Mouse (Mus musculus) frontal cortex, adult (tissue): ENCODE data around the gene Acot13.
A peak's percentile ranks its signal among the peaks of the same experiment; 100 is the strongest.

Experiments
- ATAC-seq: cut with Nextera tagmentation; 2 replicates; pipeline ENCODE4 v1.9.2; 2017; ENCODE audit warnings: mild to moderate bottlenecking, moderate library complexity, mixed read lengths; ENCODE audit not compliant: low TSS enrichment

Gene Acot13

GRCm38 (mm10) chr13:24830756-24831352 is 486 bp downstream of the Acot13 start:
- peak; percentile 7; the same call in 1 of the 2 replicates for ATAC-seq

GRCm38 (mm10) chr13:24826116-24826515 is 5.2 kb downstream of the Acot13 start:
- ATAC-seq, result no peak

- no peak for ATAC-seq
Observed at GRCm38 (mm10) chr13:24825587-24825986, 5.8 kb downstream of the Acot13 start.

DNA sequence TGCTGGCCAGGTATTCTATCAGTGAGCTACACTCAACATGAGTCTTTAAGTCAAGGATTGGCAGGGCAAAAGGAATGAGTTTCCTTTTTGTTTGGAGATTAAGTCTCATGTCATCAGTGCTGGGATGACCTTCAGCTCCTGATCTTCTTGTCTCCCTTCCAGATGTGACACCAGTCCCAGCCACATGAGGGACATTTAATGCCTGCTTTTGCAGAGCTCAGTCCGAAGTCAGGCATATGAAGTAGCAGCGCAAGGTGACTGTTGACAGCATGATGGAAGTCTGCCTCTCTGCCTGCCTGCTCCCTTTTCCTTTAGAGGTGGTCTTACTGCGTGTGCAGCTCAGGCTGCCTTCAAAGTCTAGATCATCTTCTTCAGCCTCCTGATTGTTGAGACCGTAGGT is 6.7 kb downstream of the Acot13 start:
- no peak for ATAC-seq

GRCm38 (mm10) chr13:24822663-24823343 is 8.5 kb downstream of the Acot13 start:
- peak; percentile 66 for ATAC-seq

DNA sequence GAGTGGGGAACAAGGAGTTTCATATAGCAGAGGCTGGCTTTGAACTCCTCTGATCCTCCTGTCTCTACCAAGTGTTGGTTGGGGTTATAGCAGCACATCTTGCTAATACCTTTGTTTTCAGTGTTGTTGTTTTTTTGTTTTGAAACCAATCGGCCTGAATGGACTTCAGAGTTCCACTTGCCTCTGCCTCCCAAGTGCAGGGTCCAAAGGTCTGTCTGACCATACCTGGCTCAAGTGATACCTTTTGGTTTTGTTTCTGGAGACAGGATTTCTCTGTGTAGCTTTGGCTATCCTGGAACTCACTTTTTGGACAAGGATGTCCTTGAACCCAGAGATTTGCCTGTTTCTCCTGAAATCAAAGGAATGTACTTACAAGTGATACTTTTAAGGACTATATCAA is 11.4 kb downstream of the Acot13 start:
- no peak for ATAC-seq

DNA sequence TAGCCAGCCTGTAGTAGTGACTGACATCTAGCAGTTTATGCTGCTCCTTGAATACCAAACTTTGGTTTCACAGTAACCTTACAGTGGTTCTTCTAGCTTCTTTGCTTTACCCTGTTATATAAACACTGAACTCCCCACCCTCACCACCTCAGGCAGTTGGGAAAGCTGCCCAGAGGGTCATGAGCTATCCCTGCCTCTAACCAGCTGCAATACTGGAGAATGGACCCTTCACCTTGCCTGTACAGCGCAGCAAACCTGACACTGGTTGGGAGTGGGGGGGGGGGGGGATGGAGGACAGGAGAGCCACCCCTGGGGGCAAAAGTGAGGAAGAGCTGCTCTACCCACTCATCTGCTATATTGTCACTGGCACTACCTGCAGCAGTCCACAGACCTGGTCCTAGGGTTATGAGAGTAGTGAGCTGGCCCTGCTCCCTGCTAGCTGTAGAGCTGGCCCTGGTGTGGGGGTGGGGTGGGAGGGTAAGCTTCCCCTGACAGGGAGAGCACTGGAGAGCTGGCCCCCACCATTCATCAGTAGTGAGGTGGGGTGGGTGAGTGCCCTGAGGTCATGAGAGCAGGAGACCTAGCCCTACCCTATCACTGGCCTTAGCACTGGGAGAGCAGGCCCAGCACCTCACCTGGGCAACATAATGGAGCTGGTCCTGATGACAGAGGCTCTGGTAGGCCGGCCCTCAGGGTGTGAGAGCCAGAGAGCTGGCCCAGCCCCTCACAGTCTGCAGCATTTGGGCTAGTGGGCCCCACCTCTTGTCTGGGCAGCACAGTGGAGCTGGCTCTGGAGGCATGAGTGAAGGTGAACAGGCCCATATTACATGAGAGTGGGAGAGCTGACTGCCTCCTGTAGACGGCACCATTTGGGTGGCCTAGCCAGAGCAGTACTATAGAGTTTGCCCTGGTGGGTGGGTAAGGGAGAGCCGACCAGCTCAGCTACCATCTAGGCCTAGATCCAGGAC is 14.9 kb downstream of the Acot13 start:
- peak; percentile 31 for ATAC-seq

DNA sequence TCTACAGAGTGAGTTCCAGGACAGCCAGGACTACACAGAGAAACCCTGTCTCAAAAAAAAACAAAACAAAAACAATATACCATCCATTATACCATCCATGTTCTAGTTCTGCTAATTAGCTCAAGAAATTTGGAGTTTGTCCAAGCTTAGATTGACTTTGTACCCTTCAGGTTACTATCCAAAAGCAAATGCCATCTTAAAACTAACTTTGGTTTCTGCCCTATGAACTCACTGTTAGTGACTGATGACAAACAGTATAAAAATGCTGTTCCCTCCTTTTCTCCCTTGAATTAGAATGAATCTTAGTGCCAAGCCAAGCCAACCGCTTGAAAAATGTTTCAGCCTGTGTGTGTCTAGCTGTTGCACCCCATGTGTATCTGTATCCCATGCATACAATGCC is 16.7 kb downstream of the Acot13 start:
- ATAC-seq, result no peak

DNA sequence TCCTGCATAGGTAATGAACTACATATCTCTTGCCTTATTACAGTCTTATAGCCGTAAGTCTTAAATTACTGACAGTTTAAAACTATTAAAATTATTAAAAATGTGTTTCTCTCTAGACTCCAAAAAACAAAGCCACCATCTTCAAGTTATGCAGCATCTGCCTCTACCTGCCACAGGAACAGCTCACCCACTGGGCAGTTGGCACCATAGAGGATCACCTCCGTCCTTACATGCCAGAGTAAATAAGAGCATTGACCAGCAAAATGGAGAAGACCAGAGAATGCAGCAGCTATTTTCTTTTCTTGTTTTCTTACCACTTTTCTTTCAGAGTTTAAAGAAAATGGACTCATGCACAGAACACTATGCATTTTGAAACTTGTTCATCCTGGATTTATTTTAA is 18.8 kb downstream of the Acot13 start:
- no peak for ATAC-seq

DNA sequence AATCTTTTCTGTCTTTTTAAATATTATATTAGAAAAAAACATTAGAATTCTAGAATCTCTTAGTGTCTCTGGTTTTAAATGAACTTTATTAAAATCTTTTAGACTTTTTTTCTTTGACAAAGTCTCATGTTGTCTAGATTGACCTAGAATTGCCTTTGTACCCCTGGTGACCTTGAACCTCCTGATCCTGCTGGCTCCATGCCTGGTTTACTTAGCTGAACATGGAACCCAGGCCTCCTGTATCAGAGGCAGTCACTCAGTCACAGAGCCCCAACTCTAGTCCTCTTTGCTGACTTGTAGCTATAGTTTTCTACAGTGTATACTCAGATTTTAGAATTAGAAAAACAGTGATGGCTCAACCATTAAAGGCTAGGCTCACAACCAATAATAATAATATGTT is 25.3 kb downstream of the Acot13 start:
- no peak for ATAC-seq

DNA sequence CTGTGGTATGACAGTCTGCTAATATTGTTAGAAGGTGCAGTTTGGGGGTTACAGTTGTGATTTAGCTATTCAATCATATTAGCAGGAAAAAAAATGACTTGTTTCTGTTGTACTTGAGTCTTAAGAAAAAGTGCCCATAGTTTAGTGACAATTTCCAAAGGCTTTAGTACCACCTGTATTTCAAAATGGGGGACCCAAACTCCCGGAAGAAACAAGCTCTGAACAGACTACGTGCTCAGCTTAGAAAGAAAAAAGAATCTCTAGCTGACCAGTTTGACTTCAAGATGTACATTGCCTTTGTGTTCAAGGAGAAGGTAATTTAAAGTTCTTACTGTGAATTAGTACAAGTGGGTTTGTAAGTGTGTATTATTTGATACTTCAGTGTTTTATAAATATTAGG is 28.1 kb downstream of the Acot13 start:
- no peak for ATAC-seq

DNA sequence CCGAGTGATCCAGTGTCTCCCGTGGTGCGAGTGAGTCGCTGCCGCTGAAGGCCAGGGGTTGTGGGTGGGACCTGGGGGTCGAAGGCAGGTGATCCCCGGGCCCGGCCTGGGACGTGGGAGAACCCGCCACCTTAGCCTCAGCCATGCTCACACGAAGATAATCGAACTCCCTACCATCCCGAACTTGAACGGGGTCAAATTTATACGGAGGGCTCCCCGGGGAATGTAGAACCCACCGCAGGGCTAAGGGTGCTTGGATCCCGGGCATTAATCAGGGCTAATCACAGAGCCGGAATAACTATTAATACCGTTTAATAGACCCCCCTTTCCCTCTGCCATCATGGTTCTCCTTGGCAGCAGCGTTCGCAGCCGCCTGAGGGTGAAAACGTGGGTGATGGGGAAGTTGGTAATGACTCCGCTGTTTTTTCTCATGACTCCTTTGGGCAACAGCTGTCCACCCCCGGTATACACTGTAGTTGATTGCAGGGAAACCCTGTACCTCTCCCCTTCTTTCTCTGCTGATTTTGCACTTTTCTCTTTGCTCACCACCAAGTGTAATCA is 29.1 kb downstream of the Acot13 start:
- no peak for ATAC-seq

DNA sequence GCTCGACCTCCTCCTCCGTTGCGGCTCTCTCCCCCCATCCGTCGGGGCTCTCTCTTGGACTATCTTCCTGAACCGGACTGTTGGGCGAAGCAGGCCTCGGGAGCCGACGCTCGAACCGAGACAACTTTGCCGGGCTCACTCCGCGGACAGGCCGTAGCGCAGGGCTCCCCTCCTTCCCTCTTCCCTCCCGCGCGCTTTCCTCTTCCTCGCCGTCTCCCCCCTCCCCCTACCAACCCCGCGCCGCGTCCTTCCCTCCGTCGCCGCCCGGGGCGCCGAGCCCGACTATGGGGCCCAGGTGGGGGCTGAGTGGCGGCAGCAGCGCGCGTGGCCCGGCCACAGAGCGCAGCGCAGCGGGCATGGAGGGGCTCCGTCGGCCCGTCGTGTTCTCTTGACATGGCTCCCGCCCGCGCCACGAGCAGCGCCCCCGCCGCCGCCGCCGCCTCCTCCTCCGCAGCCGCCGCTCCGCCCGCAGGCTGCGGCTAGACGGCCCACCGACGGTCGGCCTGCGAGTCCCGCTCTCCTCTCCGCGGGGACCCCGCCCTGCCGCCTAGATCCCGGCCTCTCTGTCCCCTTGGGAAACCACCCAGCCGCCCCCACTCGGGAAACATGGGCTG is 29.9 kb downstream of the Acot13 start, which contains the start of gene BC005537:
BC005537 (plus strand) TSS at position 350 of the 614 bp plus-strand sequence.
- ATAC-seq, result peak; percentile 32

GRCm38 (mm10) chr13:24800674-24801307 is 30.5 kb downstream of the Acot13 start:
- peak; percentile 84 for ATAC-seq

DNA sequence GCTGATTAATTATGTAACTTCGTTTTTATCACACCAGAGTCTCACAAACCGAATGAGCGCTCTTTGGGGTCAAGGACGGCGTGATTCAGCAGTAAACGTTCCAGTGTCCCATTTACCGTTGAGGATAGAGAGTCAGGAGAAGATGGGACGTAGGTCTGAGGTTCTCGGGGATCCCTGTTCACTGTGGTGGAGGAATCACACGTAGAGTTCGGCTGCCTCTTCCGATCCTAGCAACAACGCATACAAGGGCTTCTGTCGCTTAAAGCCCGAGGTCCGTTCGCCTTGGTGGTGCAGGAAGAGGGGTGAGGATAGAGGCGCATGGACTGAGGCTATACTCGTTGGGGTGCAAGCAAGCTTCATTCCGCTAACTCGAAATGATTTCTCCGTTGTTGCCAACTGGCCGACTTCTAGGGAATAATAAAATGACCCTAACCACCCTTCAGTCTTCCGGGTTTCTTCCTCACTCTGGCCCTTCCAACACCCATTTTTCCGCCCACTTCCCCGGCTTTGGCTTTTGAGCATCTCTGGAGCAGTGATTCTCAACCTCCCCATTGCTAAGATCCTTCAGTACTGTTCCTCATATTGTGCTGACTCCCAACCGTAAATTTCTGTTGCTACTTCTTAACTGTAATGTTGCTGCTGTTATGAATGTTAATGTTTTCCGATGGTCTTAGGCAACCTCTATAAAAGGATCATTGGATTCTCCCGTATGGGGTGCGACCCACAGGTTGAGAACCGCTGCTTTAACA is 31.2 kb downstream of the Acot13 start:
- ATAC-seq, result peak; percentile 42

- no peak for ATAC-seq
Observed at GRCm38 (mm10) chr13:24799378-24799777, 32.0 kb downstream of the Acot13 start.

GRCm38 (mm10) chr13:24798686-24799085 is 32.7 kb downstream of the Acot13 start:
- ATAC-seq, result no peak

DNA sequence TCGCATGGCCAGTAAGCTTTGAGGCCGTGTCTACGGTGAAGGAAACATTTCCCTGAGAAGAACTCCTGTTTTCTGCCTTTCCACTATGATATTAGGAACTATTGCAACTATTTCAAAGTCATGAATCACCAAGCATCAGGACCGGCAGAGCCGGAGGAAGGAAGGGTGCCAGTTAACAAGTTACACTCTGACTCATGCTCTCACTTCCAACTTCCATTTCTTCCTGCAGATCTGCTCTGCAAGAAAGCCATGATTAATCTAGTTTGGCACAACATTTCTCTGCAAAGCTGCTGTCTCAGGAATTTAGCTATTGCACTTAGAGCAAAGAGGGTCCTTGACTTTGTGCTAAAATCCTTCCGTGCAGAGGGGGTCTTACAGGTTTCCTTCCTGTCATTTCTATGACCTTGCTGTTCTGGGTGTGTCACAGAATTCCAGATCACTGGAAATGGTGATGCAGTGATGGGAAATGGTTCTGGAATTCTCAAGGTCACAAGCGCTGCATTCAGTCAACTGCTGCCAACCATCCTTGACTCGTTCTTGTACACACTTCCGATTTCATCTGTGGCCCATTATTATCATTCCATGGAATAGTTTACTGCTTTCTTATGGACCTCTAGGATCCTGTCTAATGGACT is 38.8 kb downstream of the Acot13 start:
- peak; percentile 88 for ATAC-seq

DNA sequence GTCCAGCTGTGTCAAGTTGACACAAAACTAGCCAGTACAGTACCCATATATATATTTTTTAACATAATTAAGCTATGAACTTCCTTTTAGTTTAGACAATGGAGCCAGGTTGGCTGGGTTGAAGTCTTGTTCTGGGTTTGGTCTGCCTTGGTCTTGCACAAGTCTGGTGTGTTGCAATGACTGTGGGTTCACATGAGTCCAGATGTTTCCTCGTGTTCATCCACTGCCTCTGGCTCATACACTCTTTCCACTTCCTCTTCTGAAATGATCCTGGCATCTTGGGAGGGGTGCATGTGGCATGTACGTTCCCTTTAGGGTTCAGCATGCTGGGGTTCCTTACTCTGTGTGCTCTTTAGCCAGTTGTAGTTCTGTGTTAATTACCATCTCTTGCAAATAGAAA is 40.0 kb downstream of the Acot13 start:
- ATAC-seq, result no peak

- ATAC-seq, result peak; percentile 71
Observed at GRCm38 (mm10) chr13:24787477-24787876, 43.9 kb downstream of the Acot13 start.
